Mouse (Mus musculus): ENCODE results near the gene Msrb1.
"Not testable (repeated sequence)": the region's sequence is repeated elsewhere in the genome, so short reads cannot be mapped to it uniquely, and the experiment has no call there.

Gene Msrb1

DNA sequence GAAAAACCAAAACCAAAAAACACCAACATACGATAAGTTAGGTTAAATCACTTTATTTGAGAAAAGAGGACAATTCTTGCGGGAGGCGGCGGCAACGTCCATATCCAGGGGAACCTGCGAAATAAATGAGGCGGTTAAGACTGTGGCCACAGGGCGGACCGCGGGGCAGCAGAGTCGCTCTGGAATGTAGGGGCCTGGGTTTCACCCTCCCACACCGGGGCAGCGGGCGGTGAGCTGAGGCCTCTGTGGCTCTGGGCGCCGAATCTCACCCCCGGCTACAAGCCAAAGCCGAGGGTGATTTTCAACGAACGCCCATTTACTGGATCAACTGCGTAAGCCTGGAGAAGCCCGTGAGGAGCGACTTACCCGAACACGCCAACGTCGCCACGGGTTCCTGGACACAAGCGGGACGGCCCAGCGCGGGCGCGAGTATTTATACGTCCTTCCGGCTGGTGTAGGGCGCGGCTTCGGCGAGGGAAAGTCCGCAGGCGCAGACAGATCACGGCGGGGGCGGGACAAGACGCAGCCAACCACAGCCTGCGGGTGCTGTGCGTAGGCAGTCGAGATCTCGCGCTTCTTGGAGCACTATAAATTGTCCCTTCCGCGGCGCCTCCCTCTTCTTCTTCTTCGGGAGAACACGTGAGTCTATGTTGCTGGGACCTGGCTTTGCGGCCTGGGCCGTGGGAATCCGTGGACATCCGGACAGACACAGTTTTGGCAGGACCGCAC lies 16.8 kb upstream of the Msrb1 start:
- in situ Hi-C loops (cut with MboI, MseI), result no loop called here

DNA sequence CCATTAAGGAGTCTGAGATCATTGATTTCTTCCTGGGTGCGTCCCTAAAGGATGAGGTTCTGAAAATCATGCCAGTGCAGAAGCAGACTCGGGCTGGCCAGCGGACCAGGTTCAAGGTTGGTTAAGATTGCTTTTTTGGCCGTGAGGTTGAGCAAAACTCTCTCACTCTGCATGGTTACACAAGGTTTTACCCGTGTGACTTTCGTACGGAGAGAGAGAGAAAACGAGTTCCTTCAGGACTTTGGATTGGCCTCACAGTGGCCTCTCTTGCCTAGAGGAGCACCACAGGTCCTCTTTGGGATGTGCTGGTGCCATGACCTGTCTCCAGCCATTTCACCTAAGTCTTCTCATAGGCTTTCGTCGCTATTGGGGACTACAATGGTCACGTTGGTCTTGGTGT lies 15.8 kb upstream of the Msrb1 start:
- in situ Hi-C loops (cut with MboI, MseI), result not testable (repeated sequence)

DNA sequence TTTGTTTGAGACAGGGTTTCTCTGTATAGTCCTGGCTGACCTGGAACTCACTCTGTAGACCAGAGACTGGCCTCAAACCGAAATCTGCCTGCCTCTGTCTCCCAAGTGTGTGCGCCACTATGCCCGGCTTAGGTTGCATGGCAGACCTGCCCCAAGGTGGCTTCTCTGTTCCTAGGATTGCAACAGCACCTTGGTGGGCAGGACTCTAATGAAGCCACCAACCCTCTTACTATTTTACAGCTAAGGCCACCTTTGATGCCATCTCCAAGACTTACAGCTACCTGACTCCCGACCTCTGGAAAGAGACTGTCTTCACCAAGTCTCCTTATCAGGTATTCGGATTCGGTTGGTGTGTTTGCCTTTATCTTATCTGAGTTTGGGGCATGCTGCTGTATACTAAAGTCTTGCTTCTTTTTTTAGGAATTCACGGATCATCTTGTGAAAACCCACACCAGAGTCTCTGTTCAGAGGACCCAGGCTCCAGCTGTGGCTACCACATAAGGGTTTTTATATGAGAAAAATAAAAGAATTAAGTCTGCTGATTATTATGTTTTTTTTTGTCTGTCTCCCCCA lies 15.0 kb upstream of the Msrb1 start:
- in situ Hi-C loops (cut with MboI, MseI), result not testable (repeated sequence)

DNA sequence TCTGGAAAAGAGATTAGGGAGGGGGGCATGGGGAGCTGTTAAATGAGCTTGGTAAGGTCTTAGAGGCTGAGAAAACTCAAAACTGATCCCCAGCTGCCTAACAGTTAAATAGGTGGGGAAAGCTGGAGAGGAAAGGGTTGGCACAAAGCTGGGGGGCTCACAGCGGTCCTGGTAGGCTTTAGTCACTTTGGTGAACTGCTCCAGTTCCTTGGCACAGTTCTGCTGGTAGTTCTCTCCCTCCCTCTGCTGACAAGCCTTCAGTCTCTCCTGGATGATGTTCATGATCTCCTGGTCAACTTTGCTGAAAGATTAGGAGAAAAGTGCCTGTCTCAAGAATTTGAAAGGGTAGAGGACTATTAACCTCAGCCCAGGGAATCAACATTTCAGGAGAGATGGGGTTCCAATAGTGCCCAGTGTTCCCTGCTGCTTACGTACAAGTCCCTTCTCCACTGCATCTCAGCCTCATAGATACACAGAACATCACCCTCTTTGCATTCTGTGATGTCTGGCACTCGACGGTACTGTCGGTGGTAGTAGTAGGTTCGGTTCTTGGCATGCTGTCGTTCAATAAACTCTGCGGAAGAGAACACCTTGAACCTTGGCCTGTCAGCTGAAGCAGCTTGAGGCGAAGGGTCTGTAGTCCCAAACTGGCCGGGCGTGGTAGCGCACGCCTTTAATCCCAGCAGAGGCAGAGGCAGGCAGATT lies 14.1 kb upstream of the Msrb1 start:
- in situ Hi-C loops (cut with MboI, MseI), result no loop called here

DNA sequence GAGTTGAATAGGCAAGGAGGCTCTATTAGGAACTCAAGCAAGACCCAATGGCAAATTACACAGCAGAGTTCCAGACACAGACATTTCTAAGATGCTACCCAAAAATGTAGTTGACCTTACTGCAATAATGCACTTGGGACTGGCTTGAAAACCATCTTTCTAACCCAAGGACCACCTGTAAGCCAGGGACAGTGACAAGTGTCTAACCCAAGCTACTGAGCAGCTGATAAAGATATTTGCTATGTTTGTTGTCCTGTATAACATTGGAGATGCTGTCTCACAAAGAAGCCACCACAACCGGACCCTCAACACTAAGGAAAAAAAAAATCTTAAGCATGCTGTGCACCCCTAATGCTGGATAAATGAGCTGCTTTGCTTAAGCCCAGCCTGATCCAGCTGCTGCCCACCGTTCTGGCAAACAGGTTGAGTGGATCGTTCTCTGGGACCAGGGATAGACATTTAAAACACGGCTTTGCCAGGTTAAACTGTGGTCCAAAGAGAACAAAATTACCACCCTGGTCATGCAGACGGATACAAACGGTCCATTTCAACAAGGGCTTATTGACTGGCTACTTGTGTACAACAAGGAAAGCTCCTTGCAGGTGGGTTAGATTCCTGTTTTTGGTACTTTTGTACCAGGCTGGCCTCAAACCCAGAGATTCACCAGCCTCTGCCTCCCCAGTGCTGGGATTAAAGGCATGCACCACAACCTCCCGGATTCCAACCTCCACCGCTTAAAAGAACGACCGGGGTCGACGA lies 13.1 kb upstream of the Msrb1 start:
- in situ Hi-C loops (cut with MboI, MseI), result no loop called here

DNA sequence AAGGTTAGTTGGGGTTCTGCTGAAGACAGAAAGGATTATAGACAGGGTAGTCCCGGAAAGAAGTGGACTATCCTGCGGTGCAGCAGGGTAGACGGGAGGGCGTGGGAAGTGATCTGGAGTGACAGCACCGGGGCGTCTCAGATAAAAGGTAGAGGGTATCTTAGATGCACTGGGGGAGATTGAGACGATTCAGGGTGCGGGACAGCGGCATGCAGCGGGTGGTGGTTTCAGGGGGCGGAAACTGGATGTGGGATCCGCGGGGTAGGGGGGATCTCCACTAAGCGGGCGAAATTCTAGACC lies 12.6 kb upstream of the Msrb1 start:
- in situ Hi-C loops (cut with MboI, MseI), result no loop called here

DNA sequence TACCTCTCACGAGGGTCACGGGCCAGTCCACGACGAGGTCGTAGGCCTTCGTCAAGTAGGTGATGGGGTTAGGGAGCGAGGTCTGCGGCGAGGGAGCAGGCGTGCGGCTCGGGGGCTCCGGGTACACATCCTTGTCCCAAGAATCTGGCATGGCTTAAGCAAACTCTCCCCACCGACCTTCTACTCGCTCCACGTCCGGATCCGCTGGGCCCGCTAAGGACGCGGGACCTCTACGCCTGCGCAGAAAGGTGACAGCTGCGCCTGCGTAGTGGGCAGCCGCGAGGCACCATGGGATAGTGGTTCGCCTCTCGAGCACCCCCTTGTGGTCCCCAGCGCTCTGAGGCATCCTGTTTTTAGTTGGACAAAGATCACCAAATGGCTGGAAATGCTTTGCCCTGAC lies 12.3 kb upstream of the Msrb1 start, which contains the start of gene Ndufb10:
Gene Ndufb10, minus strand, starts transcription at position 295 of the 400 bp plus-strand sequence.
- in situ Hi-C loops (cut with MboI, MseI), result no loop called here

DNA sequence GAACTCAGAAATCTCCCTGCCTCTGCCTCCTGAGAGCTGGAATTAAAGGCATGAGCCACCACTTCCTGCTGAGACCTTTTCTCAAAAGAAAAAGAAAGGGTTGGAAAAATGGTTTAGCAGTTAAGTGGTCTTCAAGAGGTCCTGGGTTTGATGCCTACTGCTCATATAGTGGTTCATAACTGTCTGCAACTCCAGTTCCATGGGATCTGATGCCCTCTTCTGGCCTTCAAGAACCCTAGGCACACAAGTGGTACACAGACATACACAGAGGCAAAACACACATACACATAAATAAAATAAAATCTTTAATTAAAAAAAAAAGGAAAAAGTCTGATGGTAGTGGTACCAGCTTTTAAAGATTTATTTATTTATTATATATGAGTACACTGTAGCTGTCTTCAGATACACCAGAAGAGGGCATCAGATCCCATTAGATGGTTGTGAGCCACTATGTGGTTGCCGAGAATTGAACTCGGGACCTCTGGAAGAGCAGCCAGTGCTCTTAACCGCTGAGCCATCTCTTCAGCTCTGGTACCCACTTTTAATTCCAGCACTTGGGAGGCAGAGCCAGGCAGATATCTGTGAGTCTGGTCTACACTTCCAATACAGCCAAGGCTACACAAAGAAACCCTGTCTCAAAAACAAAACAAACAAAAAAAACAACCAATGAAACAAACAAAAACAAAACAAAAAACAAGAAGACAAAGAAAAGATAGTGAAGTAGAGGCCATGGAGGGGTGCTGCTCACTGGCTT lies 10.6 kb upstream of the Msrb1 start:
- in situ Hi-C loops (cut with MboI, MseI), result no loop called here

DNA sequence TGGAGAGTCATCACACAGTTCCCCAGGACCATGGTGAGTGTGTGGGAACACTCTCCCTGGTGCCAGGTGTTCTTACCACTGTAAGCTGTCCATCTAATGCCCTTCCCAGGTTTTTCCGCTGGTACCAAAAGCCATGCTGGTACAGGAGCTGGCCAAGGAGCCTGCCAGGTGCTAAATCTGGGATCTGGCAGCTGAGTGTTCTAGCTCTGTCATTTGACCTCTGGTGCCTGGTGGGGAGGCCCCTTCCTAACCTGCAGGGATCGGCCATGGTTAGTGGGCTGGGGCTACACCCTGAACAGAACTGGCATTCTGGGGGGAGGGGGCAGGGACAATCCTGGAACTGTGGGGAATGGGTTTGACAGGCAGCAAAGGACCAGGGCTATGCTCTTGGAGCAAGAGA lies 8.8 kb upstream of the Msrb1 start, which contains the start of gene Rpl3l:
Gene Rpl3l, plus strand, starts transcription at position 203 of the 400 bp plus-strand sequence.
- in situ Hi-C loops (cut with MboI, MseI), result no loop called here

DNA sequence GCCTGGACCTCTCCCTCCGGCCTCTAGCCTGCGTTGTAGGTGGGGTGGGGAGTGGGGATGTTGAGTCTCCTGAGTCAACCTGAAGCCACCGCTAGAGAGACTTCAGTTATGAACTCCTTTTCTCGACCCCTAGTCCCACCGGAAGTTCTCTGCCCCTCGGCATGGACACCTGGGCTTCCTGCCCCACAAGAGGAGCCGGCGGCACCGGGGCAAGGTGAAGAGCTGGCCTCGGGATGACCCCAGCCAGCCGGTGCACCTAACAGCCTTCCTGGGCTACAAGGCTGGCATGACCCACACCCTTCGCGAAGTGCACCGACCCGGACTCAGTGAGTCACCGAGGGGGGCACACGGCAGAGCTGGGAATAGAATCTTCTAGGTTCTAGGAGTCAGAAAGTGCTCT lies 8.3 kb upstream of the Msrb1 start:
- in situ Hi-C loops (cut with MboI, MseI), result no loop called here

DNA sequence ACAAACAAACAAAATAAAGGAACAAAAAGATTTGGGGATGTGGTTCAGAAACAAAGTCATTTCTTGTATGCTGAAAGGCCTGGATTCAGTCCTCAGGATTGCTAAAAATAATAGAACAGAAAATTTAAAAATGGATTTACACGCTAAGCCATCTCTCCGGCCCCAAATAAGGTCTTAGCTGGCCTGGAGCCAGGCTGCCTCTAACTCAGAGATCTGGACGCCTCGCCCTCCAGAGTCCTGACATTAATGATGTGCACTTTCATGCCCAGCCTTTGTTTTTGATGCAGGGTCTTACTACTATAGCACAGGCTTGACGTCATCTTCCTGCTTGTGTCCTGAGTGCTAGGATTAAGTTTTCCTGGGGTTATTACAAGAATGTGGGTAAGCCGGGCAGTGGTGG lies 7.4 kb upstream of the Msrb1 start:
- in situ Hi-C loops (cut with MboI, MseI), result no loop called here

DNA sequence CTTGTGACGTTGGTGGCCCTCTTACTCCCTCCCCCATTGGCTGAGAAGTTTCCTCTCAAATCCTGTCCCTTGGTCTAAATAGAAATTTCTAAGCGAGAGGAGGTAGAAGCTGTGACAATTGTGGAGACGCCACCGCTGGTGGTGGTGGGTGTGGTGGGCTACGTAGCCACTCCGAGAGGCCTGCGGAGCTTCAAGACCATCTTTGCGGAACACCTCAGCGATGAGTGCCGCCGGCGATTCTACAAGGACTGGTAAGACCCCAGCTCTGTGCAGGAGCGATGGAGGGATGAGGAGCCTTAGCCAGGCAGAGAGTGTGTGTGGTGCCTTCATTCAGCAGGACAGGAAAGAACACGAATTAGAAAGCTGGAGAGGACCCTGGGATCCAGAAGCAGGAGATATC lies 5.7 kb upstream of the Msrb1 start:
- in situ Hi-C loops (cut with MboI, MseI), result no loop called here

DNA sequence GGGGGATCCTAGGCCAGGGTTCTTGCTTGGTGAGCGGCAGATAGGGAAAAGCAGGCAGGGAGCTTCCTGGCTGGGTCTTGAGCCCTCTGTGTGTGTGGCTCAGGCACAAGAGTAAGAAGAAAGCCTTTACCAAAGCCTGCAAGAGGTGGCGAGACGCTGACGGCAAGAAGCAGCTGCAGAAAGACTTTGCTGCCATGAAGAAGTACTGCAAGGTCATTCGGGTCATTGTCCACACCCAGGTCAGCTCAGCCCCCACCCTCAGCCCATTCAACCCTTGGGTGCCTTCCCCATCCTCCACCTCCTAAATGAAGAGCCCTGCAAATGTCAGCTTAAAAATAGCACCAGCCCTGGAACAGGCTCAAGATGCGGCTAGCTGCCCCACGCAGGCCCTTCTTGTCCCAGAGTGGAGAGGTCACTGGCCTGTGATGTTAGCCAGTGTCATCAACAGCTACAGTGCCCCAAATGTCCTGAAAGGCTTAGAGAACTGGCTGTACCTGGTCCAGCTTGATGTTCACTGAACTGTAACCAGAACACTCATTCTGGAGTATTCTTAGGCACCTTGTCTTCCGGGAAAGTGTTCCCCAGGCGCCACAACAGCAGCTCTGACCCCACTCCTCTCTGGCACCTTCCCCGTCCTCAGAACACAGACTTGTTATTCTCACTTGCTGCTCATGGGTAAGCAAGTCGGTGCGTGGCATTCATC lies 4.1 kb upstream of the Msrb1 start:
- in situ Hi-C loops (cut with MboI, MseI), result no loop called here

DNA sequence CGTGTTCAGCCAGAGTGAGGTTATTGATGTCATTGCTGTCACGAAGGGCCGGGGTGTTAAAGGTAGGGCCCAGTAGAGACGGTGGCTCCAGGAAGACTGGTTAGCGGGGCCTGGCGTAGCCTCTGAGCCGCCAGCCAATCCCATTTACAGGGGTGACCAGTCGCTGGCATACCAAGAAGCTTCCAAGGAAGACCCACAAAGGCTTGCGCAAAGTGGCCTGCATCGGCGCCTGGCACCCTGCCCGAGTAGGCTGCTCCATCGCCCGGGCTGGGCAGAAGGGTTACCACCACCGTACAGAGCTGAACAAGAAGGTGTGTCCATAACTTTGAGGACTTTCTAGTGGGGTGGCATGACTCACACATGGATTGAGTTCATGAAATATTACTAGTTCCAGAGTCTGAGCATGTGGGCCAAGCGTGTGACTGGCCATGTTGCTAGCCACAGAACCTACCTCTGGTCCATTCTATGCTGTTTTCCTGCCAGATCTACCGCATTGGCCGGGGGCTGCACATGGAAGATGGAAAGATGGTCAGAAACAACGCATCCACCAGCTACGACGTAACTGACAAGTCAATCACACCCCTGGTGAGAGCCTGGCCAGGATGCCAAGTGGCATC lies 2.9 kb upstream of the Msrb1 start:
- in situ Hi-C loops (cut with MboI, MseI), result no loop called here

DNA sequence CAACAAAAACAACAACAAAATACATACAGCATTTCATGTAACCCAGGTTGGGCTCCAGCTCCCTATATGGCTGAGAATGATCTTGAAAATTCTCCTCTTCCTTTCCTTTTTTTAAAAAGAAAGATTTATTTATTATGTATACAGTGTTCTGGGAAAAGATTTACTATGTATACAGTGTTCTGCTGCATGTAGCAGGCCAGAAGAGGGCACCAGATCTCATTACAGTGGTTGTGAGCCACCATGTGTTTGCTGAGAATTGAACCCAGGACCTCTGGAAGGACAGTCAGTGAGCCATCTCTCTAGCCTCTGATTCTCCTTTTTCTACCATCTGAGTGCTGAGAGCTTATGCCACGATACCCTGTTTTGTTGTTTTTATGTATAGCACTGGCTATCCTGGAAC lies 1.9 kb upstream of the Msrb1 start:
- in situ Hi-C loops (cut with MboI, MseI), result no loop called here

DNA sequence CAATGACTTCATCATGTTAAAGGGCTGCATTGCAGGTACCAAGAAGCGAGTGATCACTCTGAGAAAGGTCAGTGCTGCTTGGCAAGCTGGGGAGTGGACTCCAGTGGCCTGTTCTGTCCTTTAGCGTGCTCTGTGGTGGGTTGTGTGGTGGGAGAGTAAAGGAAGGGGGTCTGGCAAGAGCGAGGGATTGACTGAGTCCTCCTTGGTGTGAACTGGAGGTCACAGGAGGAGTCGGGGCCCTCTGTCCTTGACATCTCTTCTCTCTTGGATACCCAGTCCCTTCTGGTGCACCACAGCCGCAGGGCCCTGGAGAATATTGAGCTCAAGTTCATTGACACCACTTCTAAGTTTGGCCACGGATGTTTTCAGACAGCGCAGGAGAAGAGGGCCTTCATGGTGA lies 996 bp upstream of the Msrb1 start:
- in situ Hi-C loops (cut with MboI, MseI), result loop anchor here in 1 of 2 experiments (5.0 kb wide), 1 partner anchor 152 kb away; the partner anchor contains the start of genes Nubp2 and Spsb3

DNA sequence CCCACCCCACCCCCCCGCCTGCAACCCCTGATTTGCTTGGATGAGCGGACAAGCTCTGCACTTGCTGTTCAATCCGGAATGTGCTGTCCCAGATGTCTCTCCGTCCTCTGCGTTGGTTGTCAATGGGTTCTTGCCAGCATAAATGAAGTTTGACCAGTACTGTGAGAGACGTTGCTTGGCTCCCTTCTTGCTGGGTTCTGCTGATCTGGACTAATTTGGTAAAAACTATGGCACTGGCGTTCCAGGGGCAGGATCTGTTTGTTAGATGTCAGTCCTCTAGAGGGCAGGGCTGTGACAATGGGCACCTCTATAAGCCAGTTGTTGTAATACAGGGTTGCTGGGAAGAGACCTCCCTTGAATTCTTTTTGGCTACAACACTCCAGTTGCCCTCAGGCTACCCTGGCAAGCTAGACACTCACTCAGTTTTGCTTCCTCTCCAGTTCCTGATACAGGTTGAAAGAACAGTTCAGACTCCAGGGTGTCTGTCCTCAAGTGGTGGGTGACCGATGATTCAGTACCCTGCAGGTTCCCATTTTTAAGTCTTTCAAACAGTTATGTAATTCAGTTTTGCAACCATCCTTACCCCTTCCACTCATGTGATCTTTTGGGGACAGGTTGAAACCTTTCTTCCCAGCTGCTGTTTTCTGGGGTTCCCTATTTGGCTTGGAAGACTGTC lies 831 bp downstream of the Msrb1 start:
- in situ Hi-C loops (cut with MboI, MseI), result loop anchor here in 1 of 2 experiments (5.0 kb wide), 1 partner anchor 150 kb away; the partner anchor contains the start of genes Nubp2 and Spsb3

DNA sequence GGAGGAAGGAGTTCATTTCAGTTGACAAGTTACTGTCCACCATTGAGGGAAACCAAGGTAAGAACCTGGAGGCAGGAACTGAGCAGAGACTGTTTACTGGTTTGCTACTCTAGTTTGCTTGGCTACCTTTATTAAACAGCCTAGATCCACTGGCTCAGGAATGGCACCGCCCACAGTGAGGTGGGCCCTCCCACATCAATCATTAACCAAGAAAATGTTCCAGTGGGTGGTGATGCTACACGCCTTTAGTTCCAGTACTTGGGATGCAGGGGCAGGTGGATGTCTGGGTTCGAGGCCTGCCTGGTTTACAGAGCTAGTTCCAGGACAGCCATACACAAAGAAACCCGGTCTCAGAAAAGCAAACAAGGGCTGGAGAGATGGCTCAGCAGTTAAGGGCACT lies 1.8 kb downstream of the Msrb1 start:
- in situ Hi-C loops (cut with MboI, MseI), result loop anchor here in 1 of 2 experiments (5.0 kb wide), 1 partner anchor 149 kb away; the partner anchor contains the start of genes Nubp2 and Spsb3

DNA sequence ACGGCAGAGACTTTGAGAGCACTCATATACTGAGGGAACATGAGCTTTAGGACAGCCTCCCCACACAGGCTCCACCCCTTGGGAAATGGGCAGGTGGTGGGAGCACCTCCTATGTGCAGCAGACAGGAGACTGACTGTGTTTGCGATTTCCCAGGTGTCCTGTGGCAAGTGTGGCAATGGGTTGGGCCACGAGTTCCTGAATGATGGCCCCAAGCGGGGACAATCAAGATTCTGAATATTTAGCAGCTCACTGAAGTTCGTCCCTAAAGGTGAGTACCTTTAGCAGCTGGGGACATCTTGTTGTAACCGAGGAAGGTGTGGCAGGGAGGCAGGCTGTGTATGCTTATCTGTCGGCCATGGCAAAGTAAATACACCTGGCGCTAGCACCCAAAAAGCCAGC lies 3.5 kb downstream of the Msrb1 start:
- in situ Hi-C loops (cut with MboI, MseI), result loop anchor here (5.0 to 10.0 kb wide), 2 partner anchors 145 to 147 kb away; partner anchors contain the start of genes Nubp2 (in 2 of the 2) and Spsb3 (in 2 of the 2)

All from T-helper 17 cell (primary cell).